Mouse (Mus musculus): ENCODE data around the gene Gm3776. TPM values are rescaled to one million over a fixed set of nuclear protein-coding genes. Genes with fewer than 3 reads are reported as not detected.
A peak's percentile ranks its signal among the peaks of the same experiment; 100 is the strongest.
"Not testable (repeated sequence)": the region's sequence is repeated elsewhere in the genome, so short reads cannot be mapped to it uniquely, and the experiment has no call there.

The Gm3776 gene
- total and polyA plus RNA-seq, 2 experiments: 0.48 to 5.1 TPM

GRCm38 (mm10) chr9:78233121-78233695 lies 23.7 kb upstream of the Gm3776 start:
- WGBS: no CpG with 5 or more reads among the region's 10 CpGs
- not testable (repeated sequence) for H3K9ac ChIP-seq (ENCODE audit: low read depth, low read length)

GRCm38 (mm10) chr9:78255683-78256470 lies 1.1 kb upstream of the Gm3776 start:
- peak; percentile 81 for DNase-seq (ENCODE audit: extremely low read depth, low read depth, low spot score)
- not testable (repeated sequence) for H3K36me3 ChIP-seq (ENCODE audit: control insufficient read depth, insufficient read depth, low read length); H3K27ac ChIP-seq (replicated peaks; ENCODE audit: insufficient read depth, low read depth, low read length); H3K4me1 ChIP-seq (ENCODE audit: control insufficient read depth, insufficient read depth, low read length); H3K9ac ChIP-seq (ENCODE audit: low read depth, low read length); H3K27me3 ChIP-seq (ENCODE audit: control insufficient read depth, insufficient read depth, low read length); H3K79me2 ChIP-seq (ENCODE audit: control insufficient read depth, insufficient read depth, low read length); H3K4me3 ChIP-seq (ENCODE audit: insufficient read depth, low read depth, low read length)
- 33% methylated on average over 4 of the region's 4 CpGs for WGBS

More at GRCm38 (mm10) chr9:78233121-78233695, 23.7 kb upstream of the Gm3776 start:
- not testable (repeated sequence) for H3K27me3 ChIP-seq (ENCODE audit: control insufficient read depth, insufficient read depth, low read length); H3K4me3 ChIP-seq (ENCODE audit: insufficient read depth, low read depth, low read length); H3K79me2 ChIP-seq (ENCODE audit: control insufficient read depth, insufficient read depth, low read length); H3K4me1 ChIP-seq (ENCODE audit: control insufficient read depth, insufficient read depth, low read length); H3K27ac ChIP-seq (replicated peaks; ENCODE audit: insufficient read depth, low read depth, low read length); DNase-seq (ENCODE audit: extremely low read depth, low read depth, low spot score); H3K36me3 ChIP-seq (ENCODE audit: control insufficient read depth, insufficient read depth, low read length)

GRCm38 (mm10) chr9:78259688-78260087 lies 2.8 kb downstream of the Gm3776 start:
- not testable (repeated sequence) for H3K4me3 ChIP-seq (ENCODE audit: insufficient read depth, low read depth, low read length); H3K36me3 ChIP-seq (ENCODE audit: control insufficient read depth, insufficient read depth, low read length); H3K27me3 ChIP-seq (ENCODE audit: control insufficient read depth, insufficient read depth, low read length); H3K4me1 ChIP-seq (ENCODE audit: control insufficient read depth, insufficient read depth, low read length); H3K27ac ChIP-seq (replicated peaks; ENCODE audit: insufficient read depth, low read depth, low read length); H3K9ac ChIP-seq (ENCODE audit: low read depth, low read length); H3K79me2 ChIP-seq (ENCODE audit: control insufficient read depth, insufficient read depth, low read length); DNase-seq (ENCODE audit: extremely low read depth, low read depth, low spot score)
- 0 out of 2 replicates have a peak, but pooled peaks have one; percentile 25 for TF ChIP-seq CTCF (IDR thresholded peaks at IDR 0.05; ENCODE audit: low read depth, low read length)
- WGBS: 0% methylated on average over 1 of the region's 6 CpGs

- DNase-seq (ENCODE audit: extremely low read depth, low read depth, low spot score); H3K27ac ChIP-seq (replicated peaks; ENCODE audit: insufficient read depth, low read depth, low read length); H3K4me3 ChIP-seq (ENCODE audit: insufficient read depth, low read depth, low read length); H3K4me1 ChIP-seq (ENCODE audit: control insufficient read depth, insufficient read depth, low read length); H3K9ac ChIP-seq (ENCODE audit: low read depth, low read length); H3K27me3 ChIP-seq (ENCODE audit: control insufficient read depth, insufficient read depth, low read length); H3K79me2 ChIP-seq (ENCODE audit: control insufficient read depth, insufficient read depth, low read length); H3K36me3 ChIP-seq (ENCODE audit: control insufficient read depth, insufficient read depth, low read length): not testable (repeated sequence)
- WGBS: 78% methylated on average over 3 of the region's 3 CpGs
Measured at GRCm38 (mm10) chr9:78270945-78271344, 14.0 kb downstream of the Gm3776 start.

GRCm38 (mm10) chr9:78282002-78282711 lies 25.2 kb downstream of the Gm3776 start:
- H3K27ac ChIP-seq (replicated peaks; ENCODE audit: insufficient read depth, low read depth, low read length); H3K27me3 ChIP-seq (ENCODE audit: control insufficient read depth, insufficient read depth, low read length); H3K36me3 ChIP-seq (ENCODE audit: control insufficient read depth, insufficient read depth, low read length); H3K4me1 ChIP-seq (ENCODE audit: control insufficient read depth, insufficient read depth, low read length); H3K79me2 ChIP-seq (ENCODE audit: control insufficient read depth, insufficient read depth, low read length); H3K9ac ChIP-seq (ENCODE audit: low read depth, low read length); H3K4me3 ChIP-seq (ENCODE audit: insufficient read depth, low read depth, low read length): not testable (repeated sequence)
- peak; percentile 78 for DNase-seq (ENCODE audit: extremely low read depth, low read depth, low spot score)
- 51% methylated on average over 4 of the region's 4 CpGs for WGBS

GRCm38 (mm10) chr9:78289063-78289462 lies 32.1 kb downstream of the Gm3776 start:
- not testable (repeated sequence) for H3K36me3 ChIP-seq (ENCODE audit: control insufficient read depth, insufficient read depth, low read length); H3K4me1 ChIP-seq (ENCODE audit: control insufficient read depth, insufficient read depth, low read length); H3K27ac ChIP-seq (replicated peaks; ENCODE audit: insufficient read depth, low read depth, low read length); H3K27me3 ChIP-seq (ENCODE audit: control insufficient read depth, insufficient read depth, low read length); H3K9ac ChIP-seq (ENCODE audit: low read depth, low read length); H3K4me3 ChIP-seq (ENCODE audit: insufficient read depth, low read depth, low read length); DNase-seq (ENCODE audit: extremely low read depth, low read depth, low spot score); H3K79me2 ChIP-seq (ENCODE audit: control insufficient read depth, insufficient read depth, low read length)
- 67% methylated on average over 1 of the region's 1 CpGs for WGBS

GRCm38 (mm10) chr9:78289723-78290122 lies 32.8 kb downstream of the Gm3776 start, which contains the start of gene Gm10639:
TSS of gene Gm10639 (plus strand) at chr9:78289923.
- 21% methylated on average over 3 of the region's 3 CpGs for WGBS
- not testable (repeated sequence) for H3K27me3 ChIP-seq (ENCODE audit: control insufficient read depth, insufficient read depth, low read length); H3K27ac ChIP-seq (replicated peaks; ENCODE audit: insufficient read depth, low read depth, low read length); H3K4me1 ChIP-seq (ENCODE audit: control insufficient read depth, insufficient read depth, low read length); H3K4me3 ChIP-seq (ENCODE audit: insufficient read depth, low read depth, low read length); H3K36me3 ChIP-seq (ENCODE audit: control insufficient read depth, insufficient read depth, low read length); H3K79me2 ChIP-seq (ENCODE audit: control insufficient read depth, insufficient read depth, low read length); H3K9ac ChIP-seq (ENCODE audit: low read depth, low read length)
- DNase-seq (ENCODE audit: extremely low read depth, low read depth, low spot score): peak; percentile 25

- not testable (repeated sequence) for H3K27ac ChIP-seq (replicated peaks; ENCODE audit: insufficient read depth, low read depth, low read length); H3K79me2 ChIP-seq (ENCODE audit: control insufficient read depth, insufficient read depth, low read length); H3K27me3 ChIP-seq (ENCODE audit: control insufficient read depth, insufficient read depth, low read length); H3K36me3 ChIP-seq (ENCODE audit: control insufficient read depth, insufficient read depth, low read length); DNase-seq (ENCODE audit: extremely low read depth, low read depth, low spot score); H3K9ac ChIP-seq (ENCODE audit: low read depth, low read length); H3K4me1 ChIP-seq (ENCODE audit: control insufficient read depth, insufficient read depth, low read length); H3K4me3 ChIP-seq (ENCODE audit: insufficient read depth, low read depth, low read length)
- 85% methylated on average over 8 of the region's 8 CpGs for WGBS
Measured at GRCm38 (mm10) chr9:78292462-78292861, 35.5 kb downstream of the Gm3776 start.

GRCm38 (mm10) chr9:78293683-78294082 lies 36.8 kb downstream of the Gm3776 start:
- not testable (repeated sequence) for H3K27me3 ChIP-seq (ENCODE audit: control insufficient read depth, insufficient read depth, low read length); H3K9ac ChIP-seq (ENCODE audit: low read depth, low read length); H3K27ac ChIP-seq (replicated peaks; ENCODE audit: insufficient read depth, low read depth, low read length); DNase-seq (ENCODE audit: extremely low read depth, low read depth, low spot score); H3K4me1 ChIP-seq (ENCODE audit: control insufficient read depth, insufficient read depth, low read length); H3K36me3 ChIP-seq (ENCODE audit: control insufficient read depth, insufficient read depth, low read length); H3K4me3 ChIP-seq (ENCODE audit: insufficient read depth, low read depth, low read length); H3K79me2 ChIP-seq (ENCODE audit: control insufficient read depth, insufficient read depth, low read length)
- 62% methylated on average over 1 of the region's 1 CpGs for WGBS
